In the genomic region with DNA sequence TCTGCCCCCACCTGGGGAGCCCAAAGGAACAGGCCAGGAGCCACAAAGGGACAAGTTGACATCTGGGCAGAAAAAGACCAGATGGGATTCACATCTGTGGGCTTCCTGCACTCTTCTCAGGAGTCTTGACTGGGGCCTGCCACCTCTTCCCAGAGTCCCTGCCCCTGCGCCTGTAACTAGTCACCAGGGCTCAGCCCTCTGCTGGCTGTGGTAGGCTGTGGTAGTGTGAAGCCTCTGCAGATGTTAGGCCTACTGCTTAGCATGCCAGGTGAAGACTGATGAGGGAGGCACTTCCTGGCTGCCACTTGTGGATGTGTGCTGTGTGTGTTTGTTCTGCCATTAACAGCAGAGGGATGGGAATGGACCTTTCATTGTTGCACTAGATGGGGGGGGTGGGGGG, we compare ENCODE assay signal across 8 mouse cellular contexts. TPM values are rescaled to one million over a fixed set of nuclear protein-coding genes. Genes with fewer than 3 reads are reported as not detected.
DNase-seq lines count a peak whose midpoint lies in the region; ATAC-seq lines count a peak whose summit lies in the region.

No protein-coding gene starts in this region.

- H3K36me3 ChIP-seq in erythroblast, embryonic 14.5 days (ENCODE audit: control insufficient read depth), result peaks cover 38% of the 10 kb centered on the region
- H3K36me3 ChIP-seq in heart, embryonic 15.5 days, result peaks cover 27% of the 10 kb centered on the region
- peaks cover 35% of the 10 kb centered on the region for H3K36me3 ChIP-seq in macrophage (ENCODE audit: inconsistent target)

- peak overlapping the region; percentile 93; the same call in 1 of the 2 replicates for H3K27ac ChIP-seq in heart, embryonic 15.5 days
- no peak overlapping the region for H3K27ac ChIP-seq in macrophage

- peaks cover 51% of the 10 kb centered on the region for H3K79me2 ChIP-seq in macrophage (ENCODE audit: inconsistent target)

- DNase-seq in thymus, postnatal 25 days, result peak; percentile 48
- no peak for DNase-seq in cerebellum, postnatal 14 days
- DNase-seq in right cerebral cortex, postnatal 4 days, result no peak

- peak overlapping the region; percentile 85 for H3K4me3 ChIP-seq in erythroblast, embryonic 14.5 days (replicated peaks)
- H3K4me3 ChIP-seq in heart, embryonic 15.5 days, result peak overlapping the region; percentile 62
- H3K4me3 ChIP-seq in macrophage (ENCODE audit: inconsistent target), result peak overlapping the region; percentile 44; the same call in 1 of the 2 replicates

- ATAC-seq in erythroblast, adult 5-6 weeks (replicated peaks; ENCODE audit: low FRiP score, poor library complexity, severe bottlenecking), result no peak
- ATAC-seq in CD4-positive, CD25-positive, alpha-beta regulatory T cell, adult 4 months, result peak; percentile 24
- no peak for ATAC-seq in heart, embryonic 15.5 days (replicated peaks; ENCODE audit: insufficient number of reproducible peaks, insufficient read depth, low FRiP score, low read depth)

- WGBS in heart, embryonic 15.5 days, result 44% methylated on average over 1 of the region's 1 CpGs
- 60% methylated on average over 1 of the region's 1 CpGs for WGBS in macrophage (ENCODE audit: missing documents)

- H3K9me3 ChIP-seq in erythroblast, embryonic 14.5 days (ENCODE audit: control insufficient read depth, low read length), result no peaks in the 10 kb centered on the region
- H3K9me3 ChIP-seq in heart, embryonic 15.5 days (replicated peaks), result no peaks in the 10 kb centered on the region

- peaks cover 55% of the 10 kb centered on the region for H3K4me1 ChIP-seq in erythroblast, embryonic 14.5 days (ENCODE audit: control insufficient read depth)
- peaks cover 40% of the 10 kb centered on the region for H3K4me1 ChIP-seq in heart, embryonic 15.5 days (replicated peaks)

- peak overlapping the region; percentile 91 for H3K9ac ChIP-seq in heart, embryonic 15.5 days

- peak overlapping the region; percentile 83 for H3K4me2 ChIP-seq in heart, embryonic 15.5 days

- no peaks in the 10 kb centered on the region; the same call in 1 of the 2 replicates for H3K27me3 ChIP-seq in erythroblast, embryonic 14.5 days (ENCODE audit: control insufficient read depth)
- H3K27me3 ChIP-seq in heart, embryonic 15.5 days, result no peaks in the 10 kb centered on the region

RNA-seq across cellular contexts. Expression of gene Rnpepl1, which starts 1.7 kb away (rescaled TPM):
- 6.5 and 7.7 TPM in 2 replicates for polyA plus RNA-seq in erythroblast, embryonic 14.5 days (2012)
- total RNA-seq in erythroblast, adult 5-6 weeks (2015; ENCODE audit: low replicate concordance), result 8.4 and 13.6 TPM in 2 replicates
- total RNA-seq in erythroblast, adult 5-6 weeks (2017; ENCODE audit: low replicate concordance), result 3.8 and 14.1 TPM in 2 replicates
- 10 to 100 TPM; 23.2 to 32.8 TPM for polyA plus RNA-seq in CD4-positive, CD25-positive, alpha-beta regulatory T cell, adult 4 months (2017; shearing (Covaris generic))
- polyA plus RNA-seq in heart, embryonic 15.5 days (2015; fragmentation: Nextera tagmentation; extraction: Ambion mirVana), result 33.5 and 49.5 TPM in 2 replicates
- 100 to 1,000 TPM in 12 of 26 experiments, 10 to 100 TPM in 14; 33.4 to 187 (median 92.8) TPM for total RNA-seq in macrophage (2018; cell fraction: chromatin; rRNA removed)
- 10 to 100 TPM; 52.3 to 89.7 (median 75.1) TPM for total RNA-seq in macrophage (2018; cell fraction: cytosol; rRNA removed)
- 100 to 1,000 TPM in 12 of 26 experiments, 10 to 100 TPM in 14; 35.9 to 167 (median 98.1) TPM for total RNA-seq in macrophage (2018; cell fraction: nucleus; rRNA removed)
- polyA plus RNA-seq in macrophage (2018), result 45.2 to 67.8 TPM (median 46.2 TPM) in 3 replicates

RNA-seq across cellular contexts. Expression of gene Dusp28, which starts 5.5 kb away (rescaled TPM):
- polyA plus RNA-seq in erythroblast, embryonic 14.5 days (2012), result 0.57 and 0.70 TPM in 2 replicates
- total RNA-seq in erythroblast, adult 5-6 weeks (2015; ENCODE audit: low replicate concordance), result 5.4 TPM in 1 of 2 replicates, not detected in the other
- total RNA-seq in erythroblast, adult 5-6 weeks (2017; ENCODE audit: low replicate concordance), result 0.68 TPM in 1 of 2 replicates, not detected in the other
- polyA plus RNA-seq in CD4-positive, CD25-positive, alpha-beta regulatory T cell, adult 4 months (2017; shearing (Covaris generic)), result 1 to 10 TPM; 4.2 to 4.4 TPM
- 14.1 and 15.0 TPM in 2 replicates for polyA plus RNA-seq in heart, embryonic 15.5 days (2015; fragmentation: Nextera tagmentation; extraction: Ambion mirVana)
- 1 to 10 TPM in 18 of 26 experiments, under 1 TPM in 5, not detected in 3; 0.66 to 7.6 (median 2.2) TPM for total RNA-seq in macrophage (2018; cell fraction: chromatin; rRNA removed)
- 10 to 100 TPM in 13 of 26 experiments, 1 to 10 TPM in 13; 4.1 to 34.1 (median 12.2) TPM for total RNA-seq in macrophage (2018; cell fraction: cytosol; rRNA removed)
- 10 to 100 TPM in 9 of 26 experiments, 1 to 10 TPM in 14, under 1 TPM in 3; 0.66 to 24.8 (median 6.1) TPM for total RNA-seq in macrophage (2018; cell fraction: nucleus; rRNA removed)
- 1.2 to 12.1 TPM (median 3.2 TPM) in 3 replicates for polyA plus RNA-seq in macrophage (2018)

RNA-seq across cellular contexts. Expression of gene Ankmy1, which starts 9.6 kb away (rescaled TPM):
- not detected in 2 replicates for polyA plus RNA-seq in erythroblast, embryonic 14.5 days (2012)
- total RNA-seq in erythroblast, adult 5-6 weeks (2015; ENCODE audit: low replicate concordance), result not detected in 2 replicates
- not detected in 2 replicates for total RNA-seq in erythroblast, adult 5-6 weeks (2017; ENCODE audit: low replicate concordance)
- polyA plus RNA-seq in CD4-positive, CD25-positive, alpha-beta regulatory T cell, adult 4 months (2017; shearing (Covaris generic)), result 1 to 10 TPM in 1 of 2 experiments, under 1 TPM in 1; 0.65 to 1.1 TPM
- 0.10 and 0.77 TPM in 2 replicates for polyA plus RNA-seq in heart, embryonic 15.5 days (2015; fragmentation: Nextera tagmentation; extraction: Ambion mirVana)
- 1 to 10 TPM in 9 of 26 experiments, under 1 TPM in 14, not detected in 3; 0.12 to 2.5 (median 0.62) TPM for total RNA-seq in macrophage (2018; cell fraction: chromatin; rRNA removed)
- total RNA-seq in macrophage (2018; cell fraction: cytosol; rRNA removed), result under 1 TPM; 0.05 to 0.96 (median 0.25) TPM
- 1 to 10 TPM in 4 of 26 experiments, under 1 TPM in 14, not detected in 8; 0.22 to 1.8 (median 0.73) TPM for total RNA-seq in macrophage (2018; cell fraction: nucleus; rRNA removed)
- polyA plus RNA-seq in macrophage (2018), result 0.10 to 0.14 TPM (median 0.14 TPM) in 3 replicates

RNA-seq across cellular contexts. Expression of gene Capn10, which starts 21.9 kb away (rescaled TPM):
- polyA plus RNA-seq in erythroblast, embryonic 14.5 days (2012), result 0.75 and 0.88 TPM in 2 replicates
- 1.9 TPM in 1 of 2 replicates, not detected in the other for total RNA-seq in erythroblast, adult 5-6 weeks (2015; ENCODE audit: low replicate concordance)
- total RNA-seq in erythroblast, adult 5-6 weeks (2017; ENCODE audit: low replicate concordance), result 2.1 and 18.5 TPM in 2 replicates
- 10 to 100 TPM in 1 of 2 experiments, 1 to 10 TPM in 1; 7.8 to 12.5 TPM for polyA plus RNA-seq in CD4-positive, CD25-positive, alpha-beta regulatory T cell, adult 4 months (2017; shearing (Covaris generic))
- 21.7 and 23.6 TPM in 2 replicates for polyA plus RNA-seq in heart, embryonic 15.5 days (2015; fragmentation: Nextera tagmentation; extraction: Ambion mirVana)
- total RNA-seq in macrophage (2018; cell fraction: chromatin; rRNA removed), result 10 to 100 TPM in 17 of 26 experiments, 1 to 10 TPM in 9; 3.0 to 54.3 (median 18.8) TPM
- 10 to 100 TPM in 3 of 26 experiments, 1 to 10 TPM in 23; 2.8 to 11.1 (median 8.5) TPM for total RNA-seq in macrophage (2018; cell fraction: cytosol; rRNA removed)
- total RNA-seq in macrophage (2018; cell fraction: nucleus; rRNA removed), result 10 to 100 TPM in 14 of 26 experiments, 1 to 10 TPM in 12; 1.4 to 26.2 (median 12.1) TPM
- polyA plus RNA-seq in macrophage (2018), result 2.8 to 9.3 TPM (median 7.1 TPM) in 3 replicates

RNA-seq across cellular contexts. Expression of gene Gpr35, which starts 38.4 kb away (rescaled TPM):
- 0.01 TPM in 2 replicates for polyA plus RNA-seq in erythroblast, embryonic 14.5 days (2012)
- 1.2 and 4.2 TPM in 2 replicates for total RNA-seq in erythroblast, adult 5-6 weeks (2015; ENCODE audit: low replicate concordance)
- 1.1 and 3.2 TPM in 2 replicates for total RNA-seq in erythroblast, adult 5-6 weeks (2017; ENCODE audit: low replicate concordance)
- polyA plus RNA-seq in CD4-positive, CD25-positive, alpha-beta regulatory T cell, adult 4 months (2017; shearing (Covaris generic)), result 1 to 10 TPM; 2.4 to 3.7 TPM
- 0.43 and 0.94 TPM in 2 replicates for polyA plus RNA-seq in heart, embryonic 15.5 days (2015; fragmentation: Nextera tagmentation; extraction: Ambion mirVana)
- total RNA-seq in macrophage (2018; cell fraction: chromatin; rRNA removed), result 10 to 100 TPM in 4 of 26 experiments, 1 to 10 TPM in 17, under 1 TPM in 5; 0.34 to 14.6 (median 3.7) TPM
- 10 to 100 TPM in 13 of 26 experiments, 1 to 10 TPM in 13; 3.5 to 34.0 (median 10.0) TPM for total RNA-seq in macrophage (2018; cell fraction: cytosol; rRNA removed)
- 10 to 100 TPM in 10 of 26 experiments, 1 to 10 TPM in 16; 1.6 to 19.0 (median 7.6) TPM for total RNA-seq in macrophage (2018; cell fraction: nucleus; rRNA removed)
- polyA plus RNA-seq in macrophage (2018), result 4.5 to 16.1 TPM (median 7.7 TPM) in 3 replicates
